Mouse (Mus musculus): ENCODE measurements around the gene Sec24b.

GRCm38 (mm10) chr3:129998526-129998925, 62.8 kb downstream of the Sec24b start:
- no peak for TF ChIP-seq CTCF (IDR thresholded peaks at IDR 0.05; ENCODE audit: low read depth)
- no peak for TF ChIP-seq EP300 (IDR thresholded peaks at IDR 0.05; ENCODE audit: low read depth)
